Mouse (Mus musculus) lung, embryonic 15.5 days (tissue): ENCODE results near the gene Itga6. TPM values are rescaled to one million over a fixed set of nuclear protein-coding genes. Genes with fewer than 3 reads are reported as not detected.
A peak's percentile ranks its signal among the peaks of the same experiment; 100 is the strongest.

Source experiments
- ATAC-seq: fragments of 200-750 bp; cut with Nextera tagmentation; 2 replicates; pipeline ENCODE4 v1.8.0; 2017; ENCODE audit warnings: moderate number of reproducible peaks, borderline replicate concordance; ENCODE audit not compliant: low FRiP score, low TSS enrichment; ENCODE audit errors: extremely low read depth
- H3K27ac ChIP-seq: fragments of 300-500 bp; sonication (generic); 2 replicates; pipeline ENCODE4 v1.5.1; 2015; ENCODE audit warnings: moderate library complexity, mild to moderate bottlenecking, inconsistent platforms
- H3K27me3 ChIP-seq: fragments of 300-500 bp; sonication (generic); 2 replicates; pipeline ENCODE4 v1.6.1; 2015; ENCODE audit warnings: inconsistent platforms
- H3K36me3 ChIP-seq: fragments of 300-500 bp; sonication (generic); 2 replicates; pipeline ENCODE4 v1.6.1; 2015; ENCODE audit warnings: inconsistent platforms
- H3K4me1 ChIP-seq: fragments of 300-500 bp; sonication (generic); 2 replicates; pipeline ENCODE4 v1.6.1; 2015; ENCODE audit warnings: inconsistent platforms
- H3K4me2 ChIP-seq: fragments of 300-500 bp; sonication (generic); 2 replicates; pipeline ENCODE4 v1.6.1; 2015; ENCODE audit warnings: inconsistent platforms, mild to moderate bottlenecking, moderate library complexity
- H3K4me3 ChIP-seq: fragments of 300-500 bp; sonication (generic); 2 replicates; pipeline ENCODE4 v1.5.1; 2015; ENCODE audit warnings: mild to moderate bottlenecking, inconsistent platforms
- H3K9ac ChIP-seq: fragments of 300-500 bp; sonication (generic); 2 replicates; pipeline ENCODE4 v1.6.1; 2015; ENCODE audit warnings: inconsistent platforms
- H3K9me3 ChIP-seq: fragments of 300-500 bp; sonication (generic); 2 replicates; pipeline ENCODE4 v1.6.1; 2016; ENCODE audit warnings: inconsistent platforms
- WGBS: fragments of 180-500 bp; shearing (Covaris S2); methylation state at CpG from one replicate; pipeline ENCODE4 v1.1.7; 2015; 5-methylcytosine and 5-hydroxymethylcytosine counted together
- polyA plus RNA-seq: library from polyadenylated mRNA; unstranded; fragments of >200 nt; fragmentation: Nextera tagmentation; extraction: Ambion mirVana; gene quantifications from 2 replicates; pipeline ENCODE4 v1.2.1, GENCODE M21; 2015

The Itga6 gene
- polyA plus RNA-seq, 1 experiment from 2014 or later = 81.4 TPM

DNA sequence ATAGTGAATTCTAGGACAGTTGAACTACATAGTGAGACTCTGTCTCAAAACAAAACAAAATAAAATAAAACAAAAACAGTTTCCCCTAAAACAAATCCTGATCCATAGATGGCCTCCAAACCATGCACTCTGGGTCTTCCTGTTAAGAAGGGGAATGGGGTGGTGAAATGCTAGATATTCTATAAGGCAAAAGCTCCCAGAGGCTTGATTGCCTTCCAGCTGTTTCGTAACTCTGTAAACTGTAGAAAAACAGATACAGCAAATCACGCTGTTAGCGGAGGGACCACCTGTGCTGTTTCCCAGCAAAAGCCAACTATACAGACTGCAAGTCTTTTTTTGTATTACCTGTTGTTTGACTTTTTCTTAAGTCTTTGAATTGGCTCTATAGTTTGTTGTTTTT is 121.6 kb downstream of the Itga6 start:
- no peak for ATAC-seq
- H3K27me3 ChIP-seq = no peaks in the 10 kb centered on the region
- H3K4me2 ChIP-seq = no peak overlapping the region
- no peak overlapping the region for H3K27ac ChIP-seq
- 0 out of 2 replicates have a peak, but pooled peaks cover 3% of the 10 kb centered on the region for H3K4me1 ChIP-seq
- no peak overlapping the region for H3K9ac ChIP-seq
- H3K9me3 ChIP-seq = no peaks in the 10 kb centered on the region
- 72% methylated on average over 3 of the region's 3 CpGs for WGBS
- H3K36me3 ChIP-seq = no peaks in the 10 kb centered on the region
- no peak overlapping the region for H3K4me3 ChIP-seq

DNA sequence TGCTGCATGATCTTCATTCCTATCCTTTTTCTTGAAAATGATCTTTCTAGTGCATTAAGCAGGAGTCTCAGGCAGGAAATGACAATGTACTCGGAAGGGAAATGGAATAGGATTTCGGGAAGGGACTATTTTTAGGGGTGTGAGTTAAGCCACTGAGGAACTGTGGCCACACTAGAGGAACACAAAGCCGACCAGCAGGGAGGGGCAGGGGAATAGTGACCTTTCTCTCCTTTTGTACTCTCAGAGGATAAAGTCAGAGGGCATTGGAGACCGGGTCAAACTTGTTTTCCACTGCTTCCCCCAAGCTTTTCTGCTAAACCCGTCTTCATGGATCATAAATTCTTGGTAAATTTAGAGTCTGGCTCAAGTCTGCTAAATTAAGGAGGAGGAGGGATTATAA is 122.1 kb downstream of the Itga6 start:
- Histone ChIP-seq H3K27ac (no peak overlapping the region), H3K4me3 (no peak overlapping the region), H3K27me3 (no peaks in the 10 kb centered on the region), H3K9me3 (no peaks in the 10 kb centered on the region), H3K36me3 (no peaks in the 10 kb centered on the region), H3K4me2 (no peak overlapping the region), H3K4me1 (peaks cover 6% of the 10 kb centered on the region; the same call in 1 of the 2 replicates), H3K9ac (no peak overlapping the region)
- WGBS = 39% methylated on average over 5 of the region's 5 CpGs
- no peak for ATAC-seq

DNA sequence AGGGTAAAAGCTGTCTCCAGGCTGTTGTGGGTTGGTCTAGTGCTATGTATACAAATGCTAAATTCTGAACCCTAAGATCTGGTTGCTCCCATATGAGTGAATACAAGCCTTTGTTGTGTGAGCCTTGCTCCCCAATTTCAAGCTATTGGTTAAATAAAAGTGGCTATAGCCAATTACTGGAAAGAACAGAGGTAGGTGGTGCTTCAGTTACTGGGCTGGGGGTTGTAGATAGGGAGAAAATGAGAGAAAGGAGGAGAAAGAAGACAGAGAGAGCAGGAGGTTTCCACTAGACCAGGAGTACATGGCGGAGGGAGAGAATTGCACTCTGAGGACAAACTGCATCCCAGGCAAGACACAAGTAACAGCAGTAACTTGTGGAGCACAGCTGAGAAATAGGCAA is 122.8 kb downstream of the Itga6 start:
- Histone ChIP-seq H3K9ac (no peak overlapping the region), H3K27ac (no peak overlapping the region), H3K9me3 (no peaks in the 10 kb centered on the region), H3K36me3 (no peaks in the 10 kb centered on the region), H3K27me3 (no peaks in the 10 kb centered on the region), H3K4me1 (peaks cover 4% of the 10 kb centered on the region; the same call in 1 of the 2 replicates), H3K4me3 (no peak overlapping the region), H3K4me2 (no peak overlapping the region)
- WGBS = 87% methylated on average over 1 of the region's 1 CpGs
- ATAC-seq = no peak

DNA sequence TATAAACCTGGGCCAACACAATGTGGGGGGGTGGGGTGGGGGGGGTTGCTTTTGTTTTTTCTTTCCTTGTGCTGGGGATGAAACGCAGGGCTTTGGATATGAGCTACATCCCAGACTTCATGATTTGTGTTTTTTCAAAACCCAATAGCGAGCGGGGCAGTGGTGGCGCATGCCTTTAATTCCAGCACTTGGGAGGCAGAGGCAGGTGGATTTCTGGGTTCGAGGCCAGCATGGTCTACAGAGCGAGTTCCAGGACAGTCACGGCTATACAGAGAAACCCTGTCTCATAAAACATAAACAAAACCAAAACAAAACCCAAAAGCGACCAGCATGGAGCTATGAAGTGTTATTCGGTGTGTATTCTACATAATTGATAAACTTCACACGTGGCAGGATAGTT is 126.7 kb downstream of the Itga6 start:
- no peak for ATAC-seq
- H3K4me1 ChIP-seq = peaks cover 14% of the 10 kb centered on the region
- H3K9ac ChIP-seq = no peak overlapping the region
- no peaks in the 10 kb centered on the region for H3K9me3 ChIP-seq
- WGBS = 70% methylated on average over 10 of the region's 10 CpGs
- peak overlapping the region; percentile 89 for H3K27ac ChIP-seq
- H3K36me3 ChIP-seq = no peaks in the 10 kb centered on the region
- no peaks in the 10 kb centered on the region for H3K27me3 ChIP-seq
- peak overlapping the region; percentile 93 for H3K4me2 ChIP-seq
- H3K4me3 ChIP-seq = peak overlapping the region; percentile 73; the same call in 1 of the 2 replicates

DNA sequence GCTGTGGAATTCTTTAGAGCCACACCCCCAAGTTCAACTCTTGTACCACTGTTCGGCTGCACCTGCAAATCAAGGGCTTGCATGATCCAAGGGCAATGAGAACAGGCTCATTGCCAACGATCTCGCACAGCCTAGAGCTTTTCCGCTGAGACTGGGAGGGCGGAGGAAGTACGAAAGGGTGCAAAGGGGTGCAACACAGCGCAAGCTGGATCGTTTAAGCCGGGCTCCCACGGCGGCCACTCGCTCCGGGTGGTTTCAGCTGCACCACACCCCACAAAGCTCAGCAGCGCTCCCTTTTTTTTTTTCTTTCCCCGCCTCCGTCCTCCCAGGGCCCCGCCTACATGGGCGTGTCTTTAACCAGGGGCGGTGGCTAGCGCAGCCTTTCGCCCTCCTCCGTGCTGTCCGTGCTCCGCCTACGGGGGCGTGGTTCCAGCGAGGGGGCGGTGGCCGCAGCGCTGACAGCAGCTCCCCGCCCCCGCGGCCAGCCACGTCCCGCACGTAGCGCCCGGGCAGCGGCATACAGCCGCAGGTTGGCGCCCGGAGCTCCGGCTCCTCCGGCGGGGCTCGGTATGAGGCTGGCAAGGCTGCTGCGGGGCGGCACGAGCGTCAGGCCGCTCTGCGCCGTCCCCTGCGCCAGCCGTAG is 127.5 kb downstream of the Itga6 start, which contains the start of gene Pdk1:
Gene Pdk1, plus strand, starts transcription at position 424 of the 643 bp plus-strand sequence.
- peak; percentile 98 for ATAC-seq
- H3K27ac ChIP-seq = peak within 1 kb of the TSS; percentile 97
- under 1% methylated on average over 53 of the region's 55 CpGs for WGBS
- H3K4me2 ChIP-seq = peak within 1 kb of the TSS; percentile 93
- H3K4me1 ChIP-seq = peaks cover 14% of the 10 kb centered on the region
- peak within 1 kb of the TSS; percentile 82 for H3K9ac ChIP-seq
- no peaks in the 10 kb centered on the region for H3K36me3 ChIP-seq
- H3K4me3 ChIP-seq = peak within 1 kb of the TSS; percentile 73
- H3K27me3 ChIP-seq = no peaks in the 10 kb centered on the region
- H3K9me3 ChIP-seq = no peaks in the 10 kb centered on the region

DNA sequence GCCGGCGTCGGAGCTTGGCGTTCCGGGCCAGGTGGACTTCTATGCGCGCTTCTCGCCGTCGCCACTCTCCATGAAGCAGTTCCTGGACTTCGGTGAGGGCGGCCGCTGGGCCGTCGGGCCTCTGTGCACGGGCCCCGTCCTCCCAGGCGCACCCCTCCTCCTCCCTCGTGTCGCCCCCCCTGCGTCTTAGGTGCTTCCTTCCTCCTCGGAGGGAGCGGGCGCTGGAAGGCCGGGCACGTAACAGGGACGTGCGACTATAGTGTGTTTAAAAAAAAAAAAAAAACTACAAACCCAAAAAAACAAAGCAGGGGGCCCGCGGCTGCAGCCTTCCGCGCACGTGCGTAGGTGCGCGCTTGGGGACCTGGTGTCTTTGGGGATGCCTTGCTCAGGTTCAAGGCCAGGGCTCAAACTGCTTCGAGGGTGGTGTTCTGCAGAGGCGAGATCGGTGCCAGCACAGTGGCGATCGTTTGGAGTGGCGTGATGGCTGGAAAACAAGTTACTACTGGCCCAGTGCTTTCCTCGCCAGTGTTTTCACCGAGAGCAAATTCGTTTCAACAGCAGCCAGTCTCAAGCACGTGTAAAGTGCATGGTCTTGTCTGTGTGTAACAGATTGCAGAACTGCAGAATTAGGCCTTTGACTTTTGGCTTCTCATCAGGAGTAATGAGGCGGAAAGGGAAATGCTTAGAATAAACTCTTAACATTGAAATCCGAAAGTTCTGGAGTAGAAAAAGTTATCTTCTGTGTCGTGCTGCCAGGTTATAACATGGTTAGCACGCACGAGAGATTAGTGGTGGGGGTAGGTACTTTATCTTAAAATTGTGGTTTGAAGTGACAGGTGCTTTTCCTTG is 128.3 kb downstream of the Itga6 start:
- H3K4me1 ChIP-seq = peaks cover 14% of the 10 kb centered on the region
- H3K36me3 ChIP-seq = no peaks in the 10 kb centered on the region
- H3K4me3 ChIP-seq = peak overlapping the region; percentile 73
- H3K27ac ChIP-seq = peak overlapping the region; percentile 97
- H3K9ac ChIP-seq = peak overlapping the region; percentile 82
- peak; percentile 55 for ATAC-seq
- peak overlapping the region; percentile 93 for H3K4me2 ChIP-seq
- no peaks in the 10 kb centered on the region for H3K9me3 ChIP-seq
- no peaks in the 10 kb centered on the region for H3K27me3 ChIP-seq
- 2% methylated on average over 49 of the region's 51 CpGs for WGBS

DNA sequence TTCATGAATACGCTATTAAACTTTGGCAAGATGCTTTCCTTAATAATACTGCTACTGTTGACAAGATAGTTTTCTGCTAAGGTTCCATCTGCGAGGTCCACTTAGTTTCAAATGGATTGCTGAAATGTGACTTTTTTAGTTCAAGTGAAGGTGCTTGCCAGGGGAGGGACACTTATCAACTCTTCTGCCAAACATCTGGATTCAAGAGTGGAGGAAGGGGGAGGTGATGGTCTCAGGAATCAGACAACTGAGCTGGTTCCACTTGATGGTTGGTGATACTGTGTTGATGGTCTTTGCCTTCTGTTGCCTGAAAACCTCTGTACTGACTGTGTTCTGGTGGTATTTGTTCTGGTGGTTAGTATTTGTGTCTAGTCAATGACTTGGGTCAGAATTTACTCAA is 129.0 kb downstream of the Itga6 start:
- ATAC-seq = no peak
- Histone ChIP-seq H3K4me1 (peaks cover 14% of the 10 kb centered on the region), H3K4me3 (peak overlapping the region; percentile 73; the same call in 1 of the 2 replicates), H3K9me3 (no peaks in the 10 kb centered on the region), H3K27ac (no peak overlapping the region), H3K27me3 (no peaks in the 10 kb centered on the region), H3K4me2 (peak overlapping the region; percentile 93), H3K36me3 (no peaks in the 10 kb centered on the region), H3K9ac (no peak overlapping the region)
- 73% methylated on average over 2 of the region's 2 CpGs for WGBS

DNA sequence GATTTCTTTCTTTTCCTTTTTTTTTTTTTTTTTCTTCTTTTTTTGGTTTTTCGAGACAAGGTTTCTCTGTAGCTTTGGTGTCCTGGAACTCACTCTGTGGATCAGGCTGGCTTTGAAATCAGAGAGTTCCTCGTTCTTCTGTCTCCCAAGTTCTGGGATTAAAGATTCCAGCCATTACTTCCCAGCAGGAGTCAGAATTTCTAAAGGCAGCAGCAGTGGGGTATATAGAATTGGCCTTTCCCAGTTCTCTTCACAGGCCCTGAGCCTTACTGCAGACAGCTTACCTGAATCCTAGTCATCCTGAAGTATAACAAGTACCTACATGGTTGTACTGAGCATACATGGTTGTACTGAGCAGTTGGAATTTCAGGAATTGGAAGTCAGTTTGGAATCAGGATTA is 129.4 kb downstream of the Itga6 start:
- H3K9me3 ChIP-seq = no peaks in the 10 kb centered on the region
- ATAC-seq = no peak
- H3K4me1 ChIP-seq = peaks cover 14% of the 10 kb centered on the region
- H3K4me2 ChIP-seq = peak overlapping the region; percentile 93; the same call in 1 of the 2 replicates
- 74% methylated on average over 2 of the region's 2 CpGs for WGBS
- H3K36me3 ChIP-seq = no peaks in the 10 kb centered on the region
- no peak overlapping the region for H3K4me3 ChIP-seq
- H3K27me3 ChIP-seq = no peaks in the 10 kb centered on the region
- no peak overlapping the region for H3K27ac ChIP-seq
- no peak overlapping the region for H3K9ac ChIP-seq

DNA sequence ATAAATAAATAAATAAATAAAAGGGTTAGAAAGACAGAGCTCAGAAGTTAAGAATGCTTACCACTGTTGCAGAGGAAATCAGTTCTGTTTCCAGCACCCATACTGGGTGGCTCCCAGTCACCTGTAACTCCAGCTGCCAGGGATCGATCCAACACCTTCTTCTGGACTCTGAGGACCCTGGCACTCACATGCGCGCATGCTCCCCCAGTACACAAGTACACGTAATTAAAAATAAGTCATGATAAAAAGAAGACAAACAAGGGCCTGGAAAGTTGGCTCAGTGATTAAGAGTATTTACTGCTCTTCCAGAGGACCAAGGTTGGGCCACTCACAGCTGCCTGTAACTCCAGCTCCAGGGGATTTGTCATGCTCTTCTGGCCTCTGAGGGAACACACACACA is 132.4 kb downstream of the Itga6 start:
- no peak overlapping the region for H3K4me2 ChIP-seq
- H3K9ac ChIP-seq = no peak overlapping the region
- no peaks in the 10 kb centered on the region for H3K27me3 ChIP-seq
- no peak for ATAC-seq
- 81% methylated on average over 4 of the region's 4 CpGs for WGBS
- H3K4me1 ChIP-seq = peaks cover 11% of the 10 kb centered on the region
- no peak overlapping the region for H3K4me3 ChIP-seq
- H3K9me3 ChIP-seq = no peaks in the 10 kb centered on the region
- H3K36me3 ChIP-seq = peaks cover 6% of the 10 kb centered on the region; the same call in 1 of the 2 replicates
- H3K27ac ChIP-seq = no peak overlapping the region

DNA sequence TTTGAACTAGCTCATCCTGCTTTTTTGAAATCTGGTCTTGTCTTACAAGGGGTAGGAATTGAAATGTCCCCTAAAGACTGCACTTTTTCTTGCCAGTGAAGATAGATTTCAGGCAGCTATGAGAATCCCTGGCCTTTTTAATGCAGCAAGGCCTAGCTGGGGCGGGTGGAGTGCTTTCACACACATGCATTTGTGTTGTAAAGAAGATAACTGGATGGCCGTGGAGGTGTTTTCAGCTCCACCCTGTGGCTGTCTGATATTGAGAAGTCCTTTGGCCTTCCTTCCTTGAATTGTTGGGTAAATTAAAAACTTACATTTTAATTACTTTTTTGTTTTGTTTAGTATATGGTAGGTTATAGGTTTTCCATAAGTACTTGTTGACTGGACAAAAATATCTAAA is 133.0 kb downstream of the Itga6 start:
- H3K36me3 ChIP-seq = peaks cover 6% of the 10 kb centered on the region; the same call in 1 of the 2 replicates
- no peak overlapping the region for H3K27ac ChIP-seq
- no peak overlapping the region for H3K4me2 ChIP-seq
- WGBS = 74% methylated on average over 2 of the region's 2 CpGs
- no peaks in the 10 kb centered on the region for H3K27me3 ChIP-seq
- no peak for ATAC-seq
- no peaks in the 10 kb centered on the region for H3K9me3 ChIP-seq
- H3K4me1 ChIP-seq = peaks cover 11% of the 10 kb centered on the region
- no peak overlapping the region for H3K9ac ChIP-seq
- no peak overlapping the region for H3K4me3 ChIP-seq

DNA sequence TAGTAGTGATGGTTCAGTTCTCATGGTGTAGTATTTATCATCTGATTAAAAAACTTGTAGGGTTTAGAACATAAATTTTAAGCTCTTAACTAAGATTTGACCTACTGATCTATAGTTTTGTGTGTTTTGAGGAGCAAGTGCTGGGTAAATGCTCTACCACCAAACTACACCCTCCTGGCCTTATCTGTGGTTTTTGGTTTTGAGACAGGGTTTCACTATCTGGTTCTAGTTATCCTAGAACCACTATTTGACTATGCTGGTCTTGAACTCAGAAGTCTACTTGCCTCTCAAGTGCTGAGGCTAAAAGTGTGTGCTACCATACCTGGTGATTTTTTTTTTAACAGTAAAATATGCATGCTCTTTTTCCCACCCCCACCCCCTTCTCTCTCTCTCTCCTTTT is 133.5 kb downstream of the Itga6 start:
- no peak overlapping the region for H3K9ac ChIP-seq
- H3K4me2 ChIP-seq = no peak overlapping the region
- no peak overlapping the region for H3K27ac ChIP-seq
- no peak overlapping the region for H3K4me3 ChIP-seq
- no peaks in the 10 kb centered on the region for H3K27me3 ChIP-seq
- no peak for ATAC-seq
- peaks cover 7% of the 10 kb centered on the region for H3K4me1 ChIP-seq
- no peaks in the 10 kb centered on the region for H3K9me3 ChIP-seq
- peaks cover 6% of the 10 kb centered on the region; the same call in 1 of the 2 replicates for H3K36me3 ChIP-seq
